Mouse (Mus musculus): Measurements from ENCODE around the gene Htr2a. TPM values are rescaled to one million over a fixed set of nuclear protein-coding genes. Genes with fewer than 3 reads are reported as not detected.

The Htr2a gene
- polyA plus RNA-seq (2012; rRNA removed) = 9.8 and 10.4 TPM in 2 replicates

- H3K4me3 ChIP-seq (ENCODE audit: insufficient read depth, low read length) = peak within 1 kb of the TSS; percentile 38
- H3K4me1 ChIP-seq (ENCODE audit: control insufficient read depth, insufficient read depth, low read length) = no peaks in the 10 kb centered on the region
- TF ChIP-seq CTCF (IDR thresholded peaks at IDR 0.05; ENCODE audit: extremely low read depth, insufficient read depth, low read length) (no peak), POLR2A (IDR thresholded peaks at IDR 0.05; ENCODE audit: extremely low read depth, insufficient read depth, low read length) (0 out of 2 replicates have a peak, but pooled peaks have one; percentile 51)
- 0 out of 2 replicates have a peak within 1 kb of the TSS, but pooled peaks have one; percentile 2 for H3K27ac ChIP-seq (ENCODE audit: insufficient read depth, low read length)
Measured at GRCm38 (mm10) chr14:74640819-74641381, at the start of gene Htr2a. Gene Htr2a, plus strand, starts transcription at chr14:74640840.

DNA sequence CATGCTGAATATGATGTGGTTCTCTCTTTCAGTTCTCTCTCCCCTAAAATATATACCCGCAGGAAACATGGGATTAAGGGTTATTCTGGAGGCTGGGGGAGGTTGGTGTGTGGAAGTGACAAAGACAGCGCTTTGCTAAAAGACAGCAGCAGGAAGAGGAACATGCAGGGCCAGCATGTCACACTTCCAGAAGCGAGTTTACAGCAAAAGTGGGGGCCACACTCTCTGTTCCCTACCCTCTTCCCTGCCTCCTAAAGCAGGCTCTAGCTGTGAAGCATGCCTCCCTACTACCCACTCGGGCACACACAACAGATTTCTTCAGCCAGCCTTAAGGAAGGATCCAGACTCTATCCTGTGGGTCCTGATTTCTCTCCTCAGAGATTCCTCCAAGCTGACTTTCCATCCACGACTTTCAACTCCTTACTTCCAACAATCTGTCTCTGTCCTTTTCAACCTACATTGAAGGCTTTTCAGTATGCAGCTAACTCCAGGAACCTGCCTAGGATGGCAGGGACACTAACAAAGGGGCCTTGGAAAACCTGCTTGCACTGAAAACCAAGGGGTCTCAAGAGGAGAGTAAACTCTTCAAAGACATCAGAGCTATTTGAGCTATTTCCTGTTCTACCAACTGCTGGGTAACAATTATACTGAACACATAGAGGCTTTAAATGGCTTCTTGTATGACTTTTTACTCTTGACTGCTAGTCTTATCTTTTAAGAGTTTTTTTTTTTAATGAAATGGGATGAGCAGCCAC, 39.1 kb upstream of the Htr2a start:
- no peaks in the 10 kb centered on the region for H3K4me1 ChIP-seq (ENCODE audit: control insufficient read depth, insufficient read depth, low read length)
- no peak overlapping the region for H3K4me3 ChIP-seq (ENCODE audit: insufficient read depth, low read length)
- no peak overlapping the region for H3K27ac ChIP-seq (ENCODE audit: insufficient read depth, low read length)
- TF ChIP-seq POLR2A (IDR thresholded peaks at IDR 0.05; ENCODE audit: extremely low read depth, insufficient read depth, low read length) (no peak), CTCF (IDR thresholded peaks at IDR 0.05; ENCODE audit: extremely low read depth, insufficient read depth, low read length) (no peak)

DNA sequence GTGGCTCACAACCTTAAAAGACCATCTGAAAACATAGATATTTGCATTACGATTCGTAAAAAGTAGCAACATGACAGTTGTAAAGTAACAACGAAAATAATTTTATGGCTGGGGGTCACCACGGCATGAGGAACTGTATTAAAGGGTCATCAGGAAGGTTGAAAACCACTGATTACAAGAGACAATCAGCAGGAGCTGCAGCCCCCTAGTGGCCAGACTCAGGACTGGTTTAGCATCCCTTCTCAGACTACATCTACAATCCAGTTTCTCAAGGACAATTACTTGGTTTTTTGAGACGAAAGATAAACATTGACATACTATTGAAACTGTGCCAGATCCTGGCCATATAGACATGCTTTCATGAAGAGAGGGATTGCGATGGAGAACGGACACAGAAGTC, 38.1 kb upstream of the Htr2a start:
- TF ChIP-seq POLR2A (IDR thresholded peaks at IDR 0.05; ENCODE audit: extremely low read depth, insufficient read depth, low read length) (no peak), CTCF (IDR thresholded peaks at IDR 0.05; ENCODE audit: extremely low read depth, insufficient read depth, low read length) (peak; percentile 70)
- H3K4me1 ChIP-seq (ENCODE audit: control insufficient read depth, insufficient read depth, low read length) = no peaks in the 10 kb centered on the region
- H3K27ac ChIP-seq (ENCODE audit: insufficient read depth, low read length) = no peak overlapping the region
- no peak overlapping the region for H3K4me3 ChIP-seq (ENCODE audit: insufficient read depth, low read length)

GRCm38 (mm10) chr14:74603131-74603766, 37.4 kb upstream of the Htr2a start:
- TF ChIP-seq POLR2A (IDR thresholded peaks at IDR 0.05; ENCODE audit: extremely low read depth, insufficient read depth, low read length) (no peak), CTCF (IDR thresholded peaks at IDR 0.05; ENCODE audit: extremely low read depth, insufficient read depth, low read length) (no peak)
- no peak overlapping the region for H3K27ac ChIP-seq (ENCODE audit: insufficient read depth, low read length)
- no peak overlapping the region for H3K4me3 ChIP-seq (ENCODE audit: insufficient read depth, low read length)
- no peaks in the 10 kb centered on the region for H3K4me1 ChIP-seq (ENCODE audit: control insufficient read depth, insufficient read depth, low read length)

DNA sequence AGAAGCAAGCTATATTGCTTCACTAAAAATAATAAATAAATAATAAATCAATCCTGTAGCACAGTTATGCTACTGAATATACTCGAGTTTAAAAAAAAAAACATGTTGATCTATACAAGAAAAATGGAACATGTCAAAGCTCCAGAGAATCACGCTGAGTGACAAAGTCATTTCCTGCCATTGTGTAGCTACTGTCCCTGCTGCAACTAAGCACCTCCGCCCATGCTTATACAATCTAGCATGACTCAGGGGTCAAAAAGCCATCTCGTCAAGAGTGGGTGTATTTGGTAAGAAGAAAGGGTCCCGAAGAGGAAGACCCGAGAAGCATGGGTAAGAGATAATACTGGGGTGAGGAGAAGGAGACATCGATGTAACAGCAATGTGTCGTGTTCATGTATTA, 29.3 kb upstream of the Htr2a start:
- H3K27ac ChIP-seq (ENCODE audit: insufficient read depth, low read length) = no peak overlapping the region
- H3K4me3 ChIP-seq (ENCODE audit: insufficient read depth, low read length) = no peak overlapping the region
- H3K4me1 ChIP-seq (ENCODE audit: control insufficient read depth, insufficient read depth, low read length) = no peaks in the 10 kb centered on the region
- TF ChIP-seq CTCF (IDR thresholded peaks at IDR 0.05; ENCODE audit: extremely low read depth, insufficient read depth, low read length) (no peak), POLR2A (IDR thresholded peaks at IDR 0.05; ENCODE audit: extremely low read depth, insufficient read depth, low read length) (no peak)

- TF ChIP-seq CTCF (IDR thresholded peaks at IDR 0.05; ENCODE audit: extremely low read depth, insufficient read depth, low read length) = no peak
- TF ChIP-seq POLR2A (IDR thresholded peaks at IDR 0.05; ENCODE audit: extremely low read depth, insufficient read depth, low read length) = no peak
- Histone ChIP-seq H3K4me3 (ENCODE audit: insufficient read depth, low read length) (no peak overlapping the region), H3K4me1 (ENCODE audit: control insufficient read depth, insufficient read depth, low read length) (no peaks in the 10 kb centered on the region), H3K27ac (ENCODE audit: insufficient read depth, low read length) (no peak overlapping the region)
Measured at GRCm38 (mm10) chr14:74618858-74619257, 21.8 kb upstream of the Htr2a start.

- no peak for TF ChIP-seq CTCF (IDR thresholded peaks at IDR 0.05; ENCODE audit: extremely low read depth, insufficient read depth, low read length)
- TF ChIP-seq POLR2A (IDR thresholded peaks at IDR 0.05; ENCODE audit: extremely low read depth, insufficient read depth, low read length) = no peak
- Histone ChIP-seq H3K4me3 (ENCODE audit: insufficient read depth, low read length) (no peak overlapping the region), H3K27ac (ENCODE audit: insufficient read depth, low read length) (no peak overlapping the region), H3K4me1 (ENCODE audit: control insufficient read depth, insufficient read depth, low read length) (no peaks in the 10 kb centered on the region)
Measured at GRCm38 (mm10) chr14:74638071-74638470, 2.6 kb upstream of the Htr2a start.

DNA sequence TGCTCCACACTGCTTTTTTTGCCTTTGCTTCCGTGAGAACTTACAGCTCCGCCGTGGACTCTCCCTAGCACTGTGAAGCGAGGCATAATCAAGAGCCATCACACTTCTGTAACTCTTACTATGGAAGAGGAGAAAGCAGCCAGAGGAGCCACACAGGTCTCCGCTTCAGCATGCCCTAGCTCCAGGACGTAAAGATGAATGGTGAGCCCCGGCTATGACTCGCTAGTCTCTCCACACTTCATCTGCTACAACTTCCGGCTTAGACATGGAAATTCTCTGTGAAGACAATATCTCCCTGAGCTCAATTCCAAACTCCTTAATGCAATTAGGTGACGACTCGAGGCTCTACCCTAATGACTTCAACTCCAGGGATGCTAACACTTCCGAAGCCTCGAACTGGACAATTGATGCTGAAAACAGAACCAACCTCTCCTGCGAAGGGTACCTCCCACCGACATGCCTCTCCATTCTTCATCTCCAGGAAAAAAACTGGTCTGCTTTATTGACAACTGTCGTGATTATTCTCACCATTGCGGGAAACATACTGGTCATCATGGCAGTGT, 1.1 kb downstream of the Htr2a start:
- H3K4me1 ChIP-seq (ENCODE audit: control insufficient read depth, insufficient read depth, low read length) = no peaks in the 10 kb centered on the region; the same call in 1 of the 2 replicates
- H3K4me3 ChIP-seq (ENCODE audit: insufficient read depth, low read length) = peak overlapping the region; percentile 38
- no peak for TF ChIP-seq POLR2A (IDR thresholded peaks at IDR 0.05; ENCODE audit: extremely low read depth, insufficient read depth, low read length)
- TF ChIP-seq CTCF (IDR thresholded peaks at IDR 0.05; ENCODE audit: extremely low read depth, insufficient read depth, low read length) = no peak
- no peak overlapping the region for H3K27ac ChIP-seq (ENCODE audit: insufficient read depth, low read length)

DNA sequence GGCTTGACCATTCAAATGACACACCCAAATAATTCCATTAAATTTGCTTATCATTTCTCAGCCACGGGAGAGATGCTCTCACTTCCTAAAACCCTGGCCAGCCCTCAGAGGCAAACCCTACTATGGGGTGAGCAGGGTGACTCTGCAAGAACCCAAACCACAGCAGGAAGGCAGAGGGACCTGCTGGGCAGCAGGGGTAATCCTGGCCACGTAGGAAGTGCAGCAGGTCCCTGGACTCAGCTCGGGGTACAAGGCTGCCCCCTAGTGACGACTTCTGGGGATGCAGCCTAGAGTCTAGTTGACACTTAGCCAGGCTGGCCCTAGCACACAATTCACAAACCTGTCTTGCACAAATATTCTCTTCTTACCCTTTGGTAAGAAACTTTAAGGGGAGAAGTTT, 2.7 kb downstream of the Htr2a start:
- peak overlapping the region; percentile 38 for H3K4me3 ChIP-seq (ENCODE audit: insufficient read depth, low read length)
- TF ChIP-seq CTCF (IDR thresholded peaks at IDR 0.05; ENCODE audit: extremely low read depth, insufficient read depth, low read length) (peak; percentile 93), POLR2A (IDR thresholded peaks at IDR 0.05; ENCODE audit: extremely low read depth, insufficient read depth, low read length) (peak; percentile 39; the same call in 1 of the 2 replicates)
- no peaks in the 10 kb centered on the region; the same call in 1 of the 2 replicates for H3K4me1 ChIP-seq (ENCODE audit: control insufficient read depth, insufficient read depth, low read length)
- no peak overlapping the region for H3K27ac ChIP-seq (ENCODE audit: insufficient read depth, low read length)
